Mouse (Mus musculus) embryonic fibroblast, embryonic 13.5 days (primary cell): ENCODE measurements around the gene Ankrd33. TPM values are rescaled to one million over a fixed set of nuclear protein-coding genes. Genes with fewer than 3 reads are reported as not detected.
A peak's percentile ranks its signal among the peaks of the same experiment; 100 is the strongest.

Source experiments
- H3K27ac ChIP-seq: 2 replicates; pipeline ENCODE4 v1.5.1; 2012; ENCODE audit warnings: low read length, control low read depth, inconsistent platforms; ENCODE audit not compliant: insufficient read depth
- H3K4me1 ChIP-seq: 2 replicates; pipeline ENCODE4 v1.6.1; 2011; ENCODE audit warnings: low read length; ENCODE audit not compliant: control insufficient read depth, insufficient read depth
- H3K4me3 ChIP-seq: 2 replicates; pipeline ENCODE4 v1.5.1; 2011; ENCODE audit warnings: mild to moderate bottlenecking, control low read depth, low read length; ENCODE audit not compliant: insufficient read depth
- CTCF ChIP-seq: IDR thresholded peaks from 2 replicates; pipeline ENCODE4 v1.5.1; 2011; ENCODE audit warnings: mild to moderate bottlenecking, control low read depth, low read length, moderate library complexity, borderline replicate concordance; ENCODE audit not compliant: insufficient read depth
- POLR2A ChIP-seq: IDR thresholded peaks from 2 replicates; pipeline ENCODE4 v1.6.1; 2011; ENCODE audit warnings: low read depth, mild to moderate bottlenecking, control low read depth, low read length, moderate library complexity
- polyA plus RNA-seq: library from polyadenylated mRNA; stranded (reverse); fragments of >200 nt; gene quantifications from 2 replicates; pipeline ENCODE4 v1.2.4, GENCODE M21; 2011; ENCODE audit warnings: low read depth; ENCODE audit not compliant: missing spikeins, insufficient read length

Ankrd33 gene
- polyA plus RNA-seq, 1 experiment = not detected

DNA sequence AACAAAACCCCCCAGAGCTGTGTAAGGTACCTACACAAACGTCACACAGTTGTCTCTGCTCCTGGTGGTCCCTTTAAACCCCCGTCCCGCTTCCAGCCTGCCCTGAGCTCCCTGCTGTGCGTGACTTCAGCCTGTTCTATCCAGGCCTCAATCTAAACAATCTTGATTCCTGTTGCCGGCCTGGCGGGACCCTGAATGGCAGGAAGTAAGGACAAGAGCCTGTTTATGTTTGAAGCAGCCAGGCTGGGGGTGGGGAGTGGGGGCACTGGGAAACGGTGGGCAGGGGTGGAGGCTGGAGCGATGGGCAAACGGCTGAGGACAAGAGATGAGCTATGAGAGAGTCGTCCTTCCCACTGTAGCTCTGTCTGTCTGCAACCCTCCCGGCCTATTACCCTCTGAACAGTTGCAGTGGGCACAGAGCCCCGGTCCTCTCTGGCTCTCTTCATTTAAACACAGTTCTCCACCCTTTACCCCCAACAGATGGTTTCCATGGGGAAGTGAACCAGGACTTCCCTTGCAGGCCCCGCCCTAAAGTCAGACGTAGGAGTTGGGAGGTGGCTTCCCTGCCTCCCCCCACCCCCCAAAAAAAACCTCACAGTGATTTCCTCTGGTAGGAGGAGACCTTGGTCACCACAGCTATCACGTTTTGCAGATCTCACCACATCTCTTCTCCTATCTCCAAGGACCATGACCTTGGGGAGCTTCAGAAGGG lies 18.6 kb downstream of the Ankrd33 start:
- H3K4me1 ChIP-seq = peaks cover 5% of the 10 kb centered on the region
- no peak for TF ChIP-seq CTCF
- no peak for TF ChIP-seq POLR2A
- no peak overlapping the region for H3K4me3 ChIP-seq
- H3K27ac ChIP-seq = no peak overlapping the region

GRCm38 (mm10) chr15:101135405-101135804 lies 19.9 kb downstream of the Ankrd33 start:
- Histone ChIP-seq H3K4me3 (no peak overlapping the region), H3K27ac (no peak overlapping the region), H3K4me1 (peaks cover 5% of the 10 kb centered on the region)
- no peak for TF ChIP-seq POLR2A
- TF ChIP-seq CTCF = no peak

DNA sequence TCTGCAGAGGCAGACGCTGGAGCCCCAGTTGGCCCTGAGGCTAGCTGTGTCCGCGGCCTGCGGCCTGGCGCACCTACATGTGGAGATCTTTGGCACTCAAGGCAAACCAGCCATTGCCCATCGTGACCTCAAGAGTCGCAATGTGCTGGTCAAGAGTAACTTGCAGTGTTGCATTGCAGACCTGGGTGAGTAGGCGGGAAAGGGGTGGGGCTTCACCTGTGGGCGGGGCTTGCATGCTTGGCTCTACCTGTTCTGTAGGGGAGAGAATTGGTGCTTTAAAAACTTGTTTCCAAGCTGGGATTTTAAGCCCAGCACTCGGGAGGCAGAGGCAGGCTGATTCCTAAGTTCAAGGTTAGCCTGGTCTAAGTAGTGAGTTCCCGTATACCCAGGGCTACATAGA lies 21.9 kb downstream of the Ankrd33 start:
- Histone ChIP-seq H3K27ac (no peak overlapping the region), H3K4me3 (no peak overlapping the region), H3K4me1 (peaks cover 10% of the 10 kb centered on the region)
- TF ChIP-seq POLR2A (no peak), CTCF (no peak)

GRCm38 (mm10) chr15:101138675-101139074 lies 23.1 kb downstream of the Ankrd33 start:
- TF ChIP-seq CTCF = no peak
- TF ChIP-seq POLR2A = no peak
- no peak overlapping the region for H3K4me3 ChIP-seq
- H3K4me1 ChIP-seq = peaks cover 9% of the 10 kb centered on the region; the same call in 1 of the 2 replicates
- no peak overlapping the region for H3K27ac ChIP-seq

- Histone ChIP-seq H3K27ac (no peak overlapping the region), H3K4me3 (no peak overlapping the region), H3K4me1 (peaks cover 9% of the 10 kb centered on the region; the same call in 1 of the 2 replicates)
- TF ChIP-seq CTCF = no peak
Observed at GRCm38 (mm10) chr15:101139885-101140284, 24.3 kb downstream of the Ankrd33 start.

GRCm38 (mm10) chr15:101140587-101140986 lies 25.0 kb downstream of the Ankrd33 start:
- Histone ChIP-seq H3K27ac (peak overlapping the region; percentile 41; the same call in 1 of the 2 replicates), H3K4me1 (peaks cover 9% of the 10 kb centered on the region; the same call in 1 of the 2 replicates), H3K4me3 (no peak overlapping the region)
- no peak for TF ChIP-seq CTCF
- no peak for TF ChIP-seq POLR2A

GRCm38 (mm10) chr15:101141061-101141541 lies 25.5 kb downstream of the Ankrd33 start:
- TF ChIP-seq POLR2A (peak; percentile 88), CTCF (no peak)
- peaks cover 9% of the 10 kb centered on the region; the same call in 1 of the 2 replicates for H3K4me1 ChIP-seq
- no peak overlapping the region for H3K4me3 ChIP-seq
- H3K27ac ChIP-seq = peak overlapping the region; percentile 41; the same call in 1 of the 2 replicates

DNA sequence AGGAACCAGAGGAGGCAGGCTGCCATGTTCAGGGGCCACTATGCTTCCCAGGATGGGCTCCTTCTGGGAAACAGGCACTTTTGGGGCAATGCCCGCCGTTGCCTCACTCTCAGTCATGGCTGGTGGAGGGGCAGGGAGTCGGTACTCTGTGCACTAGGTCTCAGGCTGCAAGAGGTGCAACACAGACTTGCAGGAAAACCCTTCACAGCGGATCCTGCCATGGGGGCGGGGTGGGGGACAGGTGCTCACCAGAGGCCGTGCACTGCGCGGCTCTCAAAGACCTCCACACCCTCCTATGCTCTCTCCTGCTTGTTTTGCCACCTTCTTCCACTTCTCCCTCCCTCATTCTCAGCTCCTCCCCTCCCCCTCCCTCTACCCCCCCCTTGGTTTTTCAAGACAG lies 27.1 kb downstream of the Ankrd33 start:
- Histone ChIP-seq H3K4me1 (peaks cover 9% of the 10 kb centered on the region; the same call in 1 of the 2 replicates), H3K27ac (no peak overlapping the region), H3K4me3 (no peak overlapping the region)
- TF ChIP-seq POLR2A (no peak), CTCF (no peak)

DNA sequence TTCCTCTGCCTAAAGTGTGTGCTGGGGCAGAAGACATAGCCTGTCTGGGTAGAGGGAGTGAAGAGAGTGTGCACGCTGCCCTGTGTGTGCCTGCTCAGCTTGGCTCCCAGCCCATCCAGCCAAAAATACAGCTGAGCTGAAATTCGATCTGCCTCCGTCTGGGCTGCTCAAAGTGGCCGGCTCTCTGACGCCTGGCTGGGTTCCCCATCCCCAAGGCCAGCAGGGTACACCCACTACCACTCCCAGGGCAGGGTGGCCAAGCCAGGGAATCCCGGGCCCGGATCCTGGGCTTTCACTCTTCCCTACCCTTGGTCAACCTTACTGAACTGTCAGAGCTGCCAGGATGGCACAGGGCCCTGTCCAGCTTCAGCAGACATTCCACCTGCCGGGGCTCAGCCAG lies 27.9 kb downstream of the Ankrd33 start:
- H3K4me1 ChIP-seq = peaks cover 9% of the 10 kb centered on the region; the same call in 1 of the 2 replicates
- no peak overlapping the region for H3K4me3 ChIP-seq
- H3K27ac ChIP-seq = peak overlapping the region; percentile 5; the same call in 1 of the 2 replicates
- TF ChIP-seq POLR2A (no peak), CTCF (no peak)

- Histone ChIP-seq H3K4me3 (no peak overlapping the region), H3K4me1 (peaks cover 9% of the 10 kb centered on the region; the same call in 1 of the 2 replicates), H3K27ac (no peak overlapping the region)
- TF ChIP-seq CTCF = no peak
- no peak for TF ChIP-seq POLR2A
Observed at GRCm38 (mm10) chr15:101144176-101144575, 28.6 kb downstream of the Ankrd33 start.
